Comparison of ENCODE assay signal across 8 mouse cellular contexts in the genomic region with DNA sequence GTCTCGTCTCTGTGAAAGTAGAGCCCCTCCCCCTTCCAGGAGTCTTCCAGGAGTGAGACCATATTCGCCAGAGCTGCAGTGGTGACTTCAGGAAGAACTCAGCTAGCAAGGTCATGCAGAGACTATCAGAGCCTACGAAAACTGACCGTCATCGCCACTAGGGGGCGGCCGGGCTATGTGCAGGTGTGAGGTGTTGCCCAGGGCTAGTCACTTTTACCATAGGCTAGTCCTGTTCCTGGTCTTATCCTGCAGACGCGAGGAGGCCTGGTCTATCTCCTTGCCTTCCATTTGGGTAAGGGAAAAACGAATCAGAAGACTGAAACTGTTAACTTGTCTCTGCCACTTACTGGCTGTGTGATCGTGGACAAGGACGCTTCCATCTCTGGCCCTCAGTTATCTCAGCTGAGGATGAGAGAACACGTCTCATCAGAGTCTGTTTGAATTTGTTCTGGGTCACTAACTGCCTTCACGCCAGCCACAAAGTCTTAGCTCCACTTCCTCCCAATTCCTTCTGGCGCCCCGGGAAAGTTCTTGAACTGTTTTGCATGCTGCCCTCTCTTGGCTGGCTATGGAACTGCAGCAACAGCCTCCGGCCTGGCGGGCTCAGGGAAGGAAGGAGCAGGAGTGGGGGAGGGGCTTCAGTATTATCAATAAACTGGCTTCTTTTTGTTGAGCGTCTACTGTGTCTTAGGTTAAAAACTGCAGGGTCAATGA. TPM values are rescaled to one million over a fixed set of nuclear protein-coding genes. Genes with fewer than 3 reads are reported as not detected.
DNase-seq lines count a peak whose midpoint lies in the region; ATAC-seq and TF ChIP-seq lines count a peak whose summit lies in the region.

No protein-coding gene starts in this region.

- H3K4me2 ChIP-seq in hindbrain, postnatal 0 days (ENCODE audit: low read depth, low read length) = peak overlapping the region; percentile 21; the same call in 1 of the 2 replicates

- H3K36me3 ChIP-seq in hindbrain, postnatal 0 days (ENCODE audit: insufficient read depth, low read length) = no peaks in the 10 kb centered on the region

- no peaks in the 10 kb centered on the region for H3K9me3 ChIP-seq in hindbrain, postnatal 0 days (ENCODE audit: low read length)

- 9% methylated on average over 19 of the region's 19 CpGs for WGBS in hindbrain, postnatal 0 days

- peak; percentile 87 for DNase-seq in T-cell, adult 2 months (ENCODE audit: low spot score)
- DNase-seq in cerebellum, adult 8-10 months = peak; percentile 74
- peak; percentile 61 to 64 for DNase-seq in frontal cortex, postnatal 25 days (ENCODE audit: low spot score in 2 of 2)
- DNase-seq in hindbrain, postnatal 0 days (ENCODE audit: low spot score) = peak; percentile 88
- DNase-seq in left cerebral cortex, adult 18-20 months (ENCODE audit: low spot score in 2 of 2) = peak; percentile 73 to 75
- DNase-seq in right cerebral cortex, postnatal 36 days (ENCODE audit: low spot score in 2 of 2) = peak; percentile 23 to 49
- peak; percentile 75 to 90 for DNase-seq in urinary bladder, postnatal 4 days (ENCODE audit: low spot score in 2 of 2)

- H3K27me3 ChIP-seq in hindbrain, postnatal 0 days (ENCODE audit: insufficient read depth, low read length) = no peaks in the 10 kb centered on the region

- H3K4me3 ChIP-seq in hindbrain, postnatal 0 days (ENCODE audit: low read length) = no peak overlapping the region

- peak; percentile 70; the same call in 1 of the 2 replicates for ATAC-seq in hindbrain, postnatal 0 days
- ATAC-seq in megakaryocyte, adult 5-6 weeks (ENCODE audit: poor library complexity, severe bottlenecking) = peak; percentile 69

- H3K9ac ChIP-seq in hindbrain, postnatal 0 days (replicated peaks; ENCODE audit: low read length) = no peak overlapping the region

- H3K4me1 ChIP-seq in hindbrain, postnatal 0 days (ENCODE audit: insufficient read depth, low read length) = no peaks in the 10 kb centered on the region

- H3K27ac ChIP-seq in hindbrain, postnatal 0 days = no peak overlapping the region

- TF ChIP-seq CTCF in hindbrain, postnatal 0 days (IDR thresholded peaks at IDR 0.05; ENCODE audit: low read depth) = peak; percentile 80

RNA-seq across cellular contexts. Expression of gene Runx3, which starts 53.5 kb away (rescaled TPM):
- total RNA-seq in hindbrain, postnatal 0 days (2014; rRNA removed) = not detected in 2 replicates
- not detected in 2 replicates for polyA plus RNA-seq in hindbrain, postnatal 0 days (2015; fragmentation: Nextera tagmentation; extraction: Ambion mirVana)
- under 1 TPM in 1 of 2 experiments, not detected in 1; 0.12 TPM for total RNA-seq in left cerebral cortex, adult 18-20 months (2021)
- 18.1 and 20.8 TPM in 2 replicates for total RNA-seq in megakaryocyte, adult 5-6 weeks (2015)
- 4.3 and 6.5 TPM in 2 replicates for total RNA-seq in megakaryocyte, adult 5-6 weeks (2017)

Comparison
In these comparisons a context has a peak if more than half of its experiments do, and no peak if none do; other contexts are left out.
1. DNase-seq: peak in every context shown above with its lines; median percentile 88 in hindbrain, postnatal 0 days; 87 in T-cell, adult 2 months; 82 in urinary bladder, postnatal 4 days; 74 in cerebellum, adult 8-10 months; 74 in left cerebral cortex, adult 18-20 months; 62 in frontal cortex, postnatal 25 days; 36 in right cerebral cortex, postnatal 36 days.